Mouse (Mus musculus) lung, adult 2 months (tissue): Measurements from ENCODE around the gene Neurl1b.
A peak's percentile ranks its signal among the peaks of the same experiment; 100 is the strongest.

Source experiments
- CTCF ChIP-seq: fragments of 200-500 bp; IDR thresholded peaks from 2 replicates; pipeline ENCODE4 v1.5.1; 2011; ENCODE audit warnings: mild to moderate bottlenecking, low read length, control low read depth; ENCODE audit not compliant: insufficient read depth
- POLR2A ChIP-seq: fragments of 200-500 bp; IDR thresholded peaks from 2 replicates; pipeline ENCODE4 v1.6.1; 2011; ENCODE audit warnings: low read depth, mild to moderate bottlenecking, control low read depth, low read length, borderline replicate concordance; ENCODE audit errors: extremely low read depth

GRCm38 (mm10) chr17:26464972-26465371 lies 50.3 kb downstream of the Neurl1b start:
- peak; percentile 88 for TF ChIP-seq POLR2A
- TF ChIP-seq CTCF = no peak
